Mouse (Mus musculus): ENCODE measurements around the gene Tyk2. TPM values are rescaled to one million over a fixed set of nuclear protein-coding genes. Genes with fewer than 3 reads are reported as not detected.
A peak's percentile ranks its signal among the peaks of the same experiment; 100 is the strongest.

Gene Tyk2
- polyA plus RNA-seq, 1 experiment: 17.2 TPM

DNA sequence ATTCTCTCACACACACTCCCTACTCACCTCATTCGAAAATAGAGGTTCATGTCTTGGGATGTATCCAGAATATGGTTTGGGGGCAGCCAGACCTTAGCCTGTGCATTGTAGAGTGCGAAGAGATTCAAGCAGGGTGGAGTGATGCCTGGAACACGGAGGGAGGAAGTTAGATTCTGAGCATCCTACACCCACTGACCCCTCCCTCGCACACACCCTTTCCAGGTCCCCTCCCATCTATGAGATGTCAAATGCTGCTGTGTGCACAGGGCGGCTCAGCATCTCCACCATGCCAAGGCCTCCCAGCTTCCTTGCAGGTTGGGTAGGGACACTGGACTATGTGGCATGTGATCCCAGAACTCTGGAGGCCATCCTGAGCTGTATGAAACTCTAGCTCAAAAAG is 6.2 kb downstream of the Tyk2 start:
- no peaks in the 10 kb centered on the region for H3K4me1 ChIP-seq (ENCODE audit: control insufficient read depth, insufficient read depth, low read length)
- WGBS: 82% methylated on average over 5 of the region's 5 CpGs
- H3K27ac ChIP-seq (ENCODE audit: insufficient read depth, low read length): no peak overlapping the region
- H3K27me3 ChIP-seq (ENCODE audit: control insufficient read depth, insufficient read depth, low read length): no peaks in the 10 kb centered on the region
- TF ChIP-seq POLR2A (IDR thresholded peaks at IDR 0.05; ENCODE audit: borderline replicate concordance, insufficient read depth, low read length) (no peak), CTCF (IDR thresholded peaks at IDR 0.05; ENCODE audit: borderline replicate concordance, insufficient read depth, low read depth, low read length) (no peak)
- H3K4me3 ChIP-seq (replicated peaks; ENCODE audit: insufficient read depth, low read depth, low read length): no peak overlapping the region
- no peak for DNase-seq

DNA sequence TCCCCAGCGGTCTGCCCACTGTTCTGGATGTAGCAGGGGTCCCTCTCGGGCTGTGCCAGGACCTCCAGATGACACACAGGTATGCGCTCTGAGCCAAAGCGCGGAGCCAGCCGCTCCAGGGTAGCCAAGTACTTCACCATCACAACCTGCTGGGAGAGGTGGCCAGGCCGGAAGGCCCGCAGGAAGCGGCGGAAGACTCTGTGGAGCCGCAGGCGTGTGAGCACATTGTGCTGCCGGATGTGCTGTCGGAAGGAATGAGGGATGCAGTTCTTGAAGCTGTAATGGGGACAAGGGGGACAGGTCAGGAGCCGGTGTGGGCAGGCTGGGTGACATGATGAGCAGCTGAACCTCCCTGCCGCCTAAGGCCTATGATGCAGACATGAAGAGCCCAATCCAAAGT is 9.6 kb downstream of the Tyk2 start:
- Histone ChIP-seq H3K4me3 (replicated peaks; ENCODE audit: insufficient read depth, low read depth, low read length) (no peak overlapping the region), H3K4me1 (ENCODE audit: control insufficient read depth, insufficient read depth, low read length) (no peaks in the 10 kb centered on the region), H3K27ac (ENCODE audit: insufficient read depth, low read length) (no peak overlapping the region), H3K27me3 (ENCODE audit: control insufficient read depth, insufficient read depth, low read length) (no peaks in the 10 kb centered on the region)
- no peak for TF ChIP-seq POLR2A (IDR thresholded peaks at IDR 0.05; ENCODE audit: borderline replicate concordance, insufficient read depth, low read length)
- TF ChIP-seq CTCF (IDR thresholded peaks at IDR 0.05; ENCODE audit: borderline replicate concordance, insufficient read depth, low read depth, low read length): no peak
- DNase-seq: no peak
- 91% methylated on average over 16 of the region's 16 CpGs for WGBS

DNA sequence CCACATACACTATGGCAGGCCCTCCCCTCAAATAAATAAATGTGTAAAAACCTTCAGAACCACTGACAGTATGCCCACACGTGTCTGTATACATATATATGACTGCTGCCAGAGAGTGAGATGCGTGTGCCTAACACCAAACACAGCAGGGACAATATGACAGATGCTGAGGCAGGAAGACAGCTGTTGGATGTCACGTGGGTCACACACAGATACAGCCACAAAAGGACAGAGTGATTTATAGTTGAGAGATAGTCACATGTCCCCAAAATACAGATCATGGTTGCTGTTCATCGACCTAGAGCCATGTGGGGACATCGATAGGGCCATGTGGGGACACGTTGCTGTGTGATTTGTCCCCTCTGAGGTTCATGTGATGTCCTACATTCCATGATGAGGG is 14.0 kb downstream of the Tyk2 start:
- DNase-seq: no peak
- H3K4me1 ChIP-seq (ENCODE audit: control insufficient read depth, insufficient read depth, low read length): peaks cover 13% of the 10 kb centered on the region

DNA sequence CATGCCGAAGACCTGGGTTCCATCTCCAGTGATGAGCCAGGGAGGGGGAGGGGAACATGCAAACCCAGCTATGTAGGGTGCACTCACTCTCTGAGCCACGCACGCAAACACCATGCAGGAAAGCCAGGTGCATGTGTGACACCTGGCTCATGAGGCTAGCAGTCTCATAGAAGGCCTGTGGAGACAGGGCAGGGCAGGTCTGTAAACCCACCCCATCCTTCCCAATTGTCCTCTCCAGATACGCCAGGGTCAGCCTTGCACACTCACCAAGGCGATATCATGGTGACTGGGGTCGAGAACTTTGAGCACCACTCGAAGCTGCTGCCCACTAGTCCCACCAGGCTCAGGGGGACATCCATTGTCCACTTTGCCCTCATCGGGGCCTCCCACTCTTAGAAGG is 15.9 kb downstream of the Tyk2 start:
- Histone ChIP-seq H3K27me3 (ENCODE audit: control insufficient read depth, insufficient read depth, low read length) (no peaks in the 10 kb centered on the region), H3K27ac (ENCODE audit: insufficient read depth, low read length) (no peak overlapping the region), H3K4me3 (replicated peaks; ENCODE audit: insufficient read depth, low read depth, low read length) (no peak overlapping the region), H3K4me1 (ENCODE audit: control insufficient read depth, insufficient read depth, low read length) (peaks cover 13% of the 10 kb centered on the region)
- DNase-seq: no peak
- no peak for TF ChIP-seq POLR2A (IDR thresholded peaks at IDR 0.05; ENCODE audit: borderline replicate concordance, insufficient read depth, low read length)
- WGBS: 92% methylated on average over 8 of the region's 8 CpGs

More for the DNA sequence above, 14.0 kb downstream of the Tyk2 start:
- H3K27ac ChIP-seq (ENCODE audit: insufficient read depth, low read length): no peak overlapping the region
- no peak overlapping the region for H3K4me3 ChIP-seq (replicated peaks; ENCODE audit: insufficient read depth, low read depth, low read length)
- WGBS: 63% methylated on average over 6 of the region's 6 CpGs
- TF ChIP-seq CTCF (IDR thresholded peaks at IDR 0.05; ENCODE audit: borderline replicate concordance, insufficient read depth, low read depth, low read length) (no peak), POLR2A (IDR thresholded peaks at IDR 0.05; ENCODE audit: borderline replicate concordance, insufficient read depth, low read length) (no peak)
- H3K27me3 ChIP-seq (ENCODE audit: control insufficient read depth, insufficient read depth, low read length): no peaks in the 10 kb centered on the region

DNA sequence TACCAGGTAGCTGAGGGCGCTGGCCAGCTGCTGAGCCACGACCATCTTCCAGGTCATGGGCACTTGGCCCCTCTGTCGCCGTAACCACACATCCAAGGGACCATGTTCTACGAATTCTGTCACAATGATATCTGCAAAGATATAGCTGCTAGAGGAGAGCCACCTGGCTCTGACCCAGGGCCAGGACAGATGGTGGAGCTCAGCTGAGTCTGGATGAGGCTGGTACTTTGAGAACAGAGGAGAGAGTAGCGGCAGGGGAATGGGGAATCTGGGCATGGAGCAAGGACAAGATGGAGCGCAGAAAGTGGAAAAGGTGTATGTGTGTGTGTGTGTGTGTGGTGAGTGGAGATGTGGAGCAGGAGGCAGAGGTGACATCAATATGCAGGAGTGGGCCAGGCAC is 16.9 kb downstream of the Tyk2 start:
- peak in 1 of 2 experiments; percentile 36 for DNase-seq
- peaks cover 13% of the 10 kb centered on the region for H3K4me1 ChIP-seq (ENCODE audit: control insufficient read depth, insufficient read depth, low read length)
- 40% methylated on average over 7 of the region's 7 CpGs for WGBS
- H3K27me3 ChIP-seq (ENCODE audit: control insufficient read depth, insufficient read depth, low read length): no peaks in the 10 kb centered on the region
- TF ChIP-seq POLR2A (IDR thresholded peaks at IDR 0.05; ENCODE audit: borderline replicate concordance, insufficient read depth, low read length) (no peak), CTCF (IDR thresholded peaks at IDR 0.05; ENCODE audit: borderline replicate concordance, insufficient read depth, low read depth, low read length) (no peak)
- H3K27ac ChIP-seq (ENCODE audit: insufficient read depth, low read length): no peak overlapping the region
- no peak overlapping the region for H3K4me3 ChIP-seq (replicated peaks; ENCODE audit: insufficient read depth, low read depth, low read length)

DNA sequence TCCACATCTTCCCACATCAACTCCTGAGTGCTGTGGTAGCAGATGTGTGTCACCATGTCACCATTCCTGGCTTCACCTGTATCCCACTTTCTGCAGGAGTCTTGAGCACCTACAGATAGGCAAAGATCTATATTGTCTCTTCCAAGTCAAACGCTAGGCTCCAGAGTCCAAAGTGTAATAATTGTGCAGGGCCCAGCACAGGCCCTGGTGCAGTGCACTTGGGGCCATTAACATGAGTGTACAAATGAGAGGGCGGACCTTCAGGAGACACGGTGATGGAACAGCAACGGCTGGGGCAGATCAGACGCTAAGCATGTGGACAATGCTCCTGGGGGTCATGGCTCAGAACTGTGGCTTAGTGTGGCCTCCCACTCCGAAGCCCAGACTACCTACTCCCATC is 17.3 kb downstream of the Tyk2 start:
- TF ChIP-seq POLR2A (IDR thresholded peaks at IDR 0.05; ENCODE audit: borderline replicate concordance, insufficient read depth, low read length): no peak
- no peak for TF ChIP-seq CTCF (IDR thresholded peaks at IDR 0.05; ENCODE audit: borderline replicate concordance, insufficient read depth, low read depth, low read length)
- H3K27me3 ChIP-seq (ENCODE audit: control insufficient read depth, insufficient read depth, low read length): no peaks in the 10 kb centered on the region
- 74% methylated on average over 6 of the region's 6 CpGs for WGBS

DNA sequence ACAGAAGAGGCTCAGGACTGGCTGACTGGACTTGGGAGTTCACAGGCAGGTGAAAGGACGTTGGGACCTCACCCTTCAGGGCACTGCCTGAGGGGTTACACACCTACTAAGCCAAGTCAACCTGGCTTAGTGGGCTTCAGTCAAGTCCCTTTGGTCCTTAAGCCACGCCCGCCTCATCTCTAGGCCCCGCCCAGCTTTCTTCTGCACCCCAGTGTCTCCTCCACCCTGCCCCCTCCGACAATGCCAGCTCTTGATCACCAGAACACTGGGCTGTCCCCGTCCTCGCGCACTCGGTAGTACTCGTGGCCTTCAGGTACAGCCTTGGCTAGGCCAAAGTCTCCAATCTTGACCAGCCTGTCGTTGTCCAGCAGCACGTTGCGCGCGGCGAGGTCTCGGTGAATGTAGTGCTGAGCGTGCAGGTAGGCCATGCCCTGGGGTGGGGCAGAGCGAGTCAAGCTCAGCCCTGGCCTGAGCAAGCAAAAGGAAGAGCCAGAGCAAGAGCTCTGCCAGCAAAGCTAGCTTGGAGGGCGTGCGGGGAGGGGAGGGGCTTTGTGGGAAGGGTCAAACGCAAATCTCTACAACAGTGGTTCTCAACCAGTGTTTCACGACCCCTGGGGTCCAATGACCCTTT is 23.3 kb downstream of the Tyk2 start:
- no peak for TF ChIP-seq POLR2A (IDR thresholded peaks at IDR 0.05; ENCODE audit: borderline replicate concordance, insufficient read depth, low read length)
- TF ChIP-seq CTCF (IDR thresholded peaks at IDR 0.05; ENCODE audit: borderline replicate concordance, insufficient read depth, low read depth, low read length): no peak
- Histone ChIP-seq H3K4me3 (replicated peaks; ENCODE audit: insufficient read depth, low read depth, low read length) (no peak overlapping the region), H3K27me3 (ENCODE audit: control insufficient read depth, insufficient read depth, low read length) (no peaks in the 10 kb centered on the region), H3K4me1 (ENCODE audit: control insufficient read depth, insufficient read depth, low read length) (no peaks in the 10 kb centered on the region), H3K27ac (ENCODE audit: insufficient read depth, low read length) (no peak overlapping the region)
- no peak for DNase-seq
- 57% methylated on average over 23 of the region's 23 CpGs for WGBS

More for the DNA sequence above, 17.3 kb downstream of the Tyk2 start:
- peaks cover 13% of the 10 kb centered on the region for H3K4me1 ChIP-seq (ENCODE audit: control insufficient read depth, insufficient read depth, low read length)
- no peak for DNase-seq
- H3K4me3 ChIP-seq (replicated peaks; ENCODE audit: insufficient read depth, low read depth, low read length): no peak overlapping the region
- H3K27ac ChIP-seq (ENCODE audit: insufficient read depth, low read length): no peak overlapping the region

DNA sequence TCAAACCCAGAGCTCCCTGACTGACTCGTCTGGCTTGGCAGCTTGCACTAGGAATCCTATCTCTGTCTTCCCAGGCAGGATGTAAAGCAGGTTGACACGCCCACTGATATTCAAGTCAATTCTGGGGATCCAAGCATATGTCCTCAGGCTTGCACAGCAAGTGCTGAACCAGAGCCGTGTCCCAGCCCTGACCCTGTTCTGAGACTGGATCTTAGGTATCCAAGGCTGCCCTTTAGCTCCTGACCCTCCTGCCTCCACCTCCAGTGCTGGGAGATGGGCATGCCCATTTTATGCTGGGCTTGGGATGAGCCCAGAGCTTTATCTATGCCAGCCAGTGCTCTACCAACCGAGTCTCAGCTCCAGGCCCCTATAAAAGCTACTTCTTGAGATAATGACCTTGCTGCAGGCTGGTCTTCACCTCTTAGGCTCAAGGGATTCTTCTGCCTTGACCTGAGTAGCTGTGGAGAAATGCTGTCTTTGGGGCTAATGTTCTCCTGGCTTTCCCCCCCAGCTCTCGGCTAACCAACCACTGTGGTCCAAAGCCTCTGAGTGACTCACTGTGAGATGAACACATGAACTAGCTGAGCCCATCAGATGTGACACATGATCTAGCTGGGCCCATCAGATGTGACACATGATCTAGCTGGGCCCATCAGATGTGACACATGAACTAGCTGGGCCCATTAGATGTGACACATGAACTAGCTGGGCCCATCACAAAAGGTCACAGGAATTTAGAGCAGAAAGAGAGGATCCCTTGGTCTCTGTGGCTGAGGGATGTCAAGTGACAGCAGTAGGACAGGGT is 25.1 kb downstream of the Tyk2 start:
- TF ChIP-seq CTCF (IDR thresholded peaks at IDR 0.05; ENCODE audit: borderline replicate concordance, insufficient read depth, low read depth, low read length): no peak
- Histone ChIP-seq H3K27ac (ENCODE audit: insufficient read depth, low read length) (no peak overlapping the region), H3K4me3 (replicated peaks; ENCODE audit: insufficient read depth, low read depth, low read length) (no peak overlapping the region), H3K27me3 (ENCODE audit: control insufficient read depth, insufficient read depth, low read length) (no peaks in the 10 kb centered on the region), H3K4me1 (ENCODE audit: control insufficient read depth, insufficient read depth, low read length) (no peaks in the 10 kb centered on the region)
- DNase-seq: no peak
- WGBS: 76% methylated on average over 5 of the region's 5 CpGs
